Mouse (Mus musculus): Measurements from ENCODE around the gene Zfp697. TPM values are rescaled to one million over a fixed set of nuclear protein-coding genes. Genes with fewer than 3 reads are reported as not detected.
"Not testable (repeated sequence)": the region's sequence is repeated elsewhere in the genome, so short reads cannot be mapped to it uniquely, and the experiment has no call there.

The Zfp697 gene
- total RNA-seq (2021) = 1 to 10 TPM; 5.9 to 6.9 TPM

DNA sequence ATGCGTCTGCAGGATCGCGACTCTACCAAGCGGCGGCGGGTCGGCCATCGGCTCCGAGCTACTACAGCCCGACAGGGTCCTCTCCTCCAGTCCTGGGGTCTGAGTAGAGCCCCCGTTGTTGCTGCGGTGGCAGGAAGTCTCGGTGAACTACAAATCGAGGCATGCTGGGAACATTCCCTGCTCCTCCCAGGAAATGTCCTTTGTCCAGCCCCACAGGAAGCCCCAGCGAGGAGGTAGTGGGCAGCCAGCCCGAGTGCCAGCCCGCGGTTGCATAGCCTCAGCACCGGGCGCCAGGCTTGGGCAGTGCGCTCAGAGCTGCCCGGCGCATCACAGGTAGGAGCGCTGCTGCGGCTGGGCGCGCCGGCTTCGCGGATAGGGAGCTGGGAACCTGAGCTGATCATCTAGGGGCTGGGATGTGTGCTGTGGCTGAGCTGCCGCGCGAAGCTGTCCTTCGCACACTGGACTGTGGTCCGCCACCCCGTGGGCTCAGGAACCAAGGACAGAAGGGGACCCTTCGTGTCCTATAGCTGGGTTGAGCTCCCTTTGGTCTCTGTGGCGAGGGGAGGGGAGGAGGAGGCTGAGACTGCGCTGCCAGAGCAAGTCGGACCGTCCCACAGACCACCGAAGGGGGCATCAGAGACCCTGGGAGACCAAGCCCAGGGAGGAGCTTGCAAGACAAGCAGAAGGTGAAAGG, at the start of gene Zfp697:
Zfp697 (plus strand) TSS at position 216 of the 694 bp plus-strand sequence.
- intact Hi-C loops (cut with DNase I) = loop anchor here (2.0 kb wide), 1 partner anchor 34 kb away; no protein-coding TSS in a partner anchor
- peak; percentile 77 to 80 for DNase-seq

DNA sequence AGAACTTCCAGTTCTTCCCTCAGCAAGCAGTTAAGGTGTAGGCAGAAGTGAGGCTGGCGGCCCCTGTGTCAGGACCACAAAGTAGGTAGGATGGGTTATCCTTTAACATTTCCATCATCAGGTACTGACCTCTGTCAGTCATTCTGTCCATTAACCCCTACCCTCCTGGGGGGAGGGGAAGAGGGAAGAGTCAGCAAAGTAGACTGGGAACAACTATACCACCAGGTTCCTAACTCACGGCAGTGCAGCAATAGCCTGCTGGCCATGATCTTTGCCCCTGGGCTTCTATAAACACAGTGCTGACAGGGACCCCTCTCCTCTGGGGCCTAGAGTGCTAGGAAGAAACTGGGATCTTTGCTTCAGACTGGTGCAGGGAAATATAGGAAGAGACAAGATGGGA, 48.3 kb upstream of the Zfp697 start:
- DNase-seq = no peak
- intact Hi-C loops (cut with DNase I) = no loop called here

DNA sequence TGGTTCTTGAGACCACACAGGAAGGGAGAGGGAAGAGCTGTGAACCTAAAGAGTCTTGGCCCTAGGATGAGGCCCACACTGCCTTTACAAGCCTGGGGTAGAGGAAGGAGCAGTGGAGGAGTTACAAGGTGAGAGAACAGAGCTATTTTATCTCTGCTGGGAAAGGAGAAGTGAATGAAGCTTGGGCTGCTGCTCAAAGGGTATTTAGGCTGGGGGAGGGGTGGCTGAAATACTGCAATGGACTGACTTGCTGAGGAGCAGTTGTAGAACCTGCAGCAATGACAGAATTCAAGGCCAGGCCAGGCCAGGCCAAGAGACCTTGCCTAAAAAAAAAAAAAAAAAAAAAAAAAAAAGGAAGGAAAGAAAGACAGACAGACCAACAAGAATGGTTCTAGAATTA, 46.9 kb upstream of the Zfp697 start:
- intact Hi-C loops (cut with DNase I) = no loop called here
- no peak for DNase-seq

DNA sequence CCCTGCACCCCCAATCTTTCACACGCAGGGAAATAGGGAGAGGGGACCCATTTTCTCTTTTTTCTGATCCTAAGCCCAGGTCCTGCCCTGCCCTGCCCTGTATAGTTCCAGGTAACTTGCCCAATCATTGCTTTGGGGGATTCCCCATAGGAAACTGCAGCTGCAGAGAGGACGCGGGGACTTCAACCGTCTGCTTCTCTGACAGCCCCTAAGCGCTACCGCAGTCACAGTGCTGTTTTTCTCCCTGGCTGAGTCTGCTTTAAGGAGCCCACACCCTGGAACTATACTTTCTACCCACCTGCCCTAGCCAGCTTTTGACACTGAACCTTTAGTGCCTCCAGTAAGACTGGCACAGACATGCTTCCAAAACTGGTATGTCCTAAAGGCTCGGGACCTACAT, 46.4 kb upstream of the Zfp697 start:
- DNase-seq = no peak
- intact Hi-C loops (cut with DNase I) = no loop called here

DNA sequence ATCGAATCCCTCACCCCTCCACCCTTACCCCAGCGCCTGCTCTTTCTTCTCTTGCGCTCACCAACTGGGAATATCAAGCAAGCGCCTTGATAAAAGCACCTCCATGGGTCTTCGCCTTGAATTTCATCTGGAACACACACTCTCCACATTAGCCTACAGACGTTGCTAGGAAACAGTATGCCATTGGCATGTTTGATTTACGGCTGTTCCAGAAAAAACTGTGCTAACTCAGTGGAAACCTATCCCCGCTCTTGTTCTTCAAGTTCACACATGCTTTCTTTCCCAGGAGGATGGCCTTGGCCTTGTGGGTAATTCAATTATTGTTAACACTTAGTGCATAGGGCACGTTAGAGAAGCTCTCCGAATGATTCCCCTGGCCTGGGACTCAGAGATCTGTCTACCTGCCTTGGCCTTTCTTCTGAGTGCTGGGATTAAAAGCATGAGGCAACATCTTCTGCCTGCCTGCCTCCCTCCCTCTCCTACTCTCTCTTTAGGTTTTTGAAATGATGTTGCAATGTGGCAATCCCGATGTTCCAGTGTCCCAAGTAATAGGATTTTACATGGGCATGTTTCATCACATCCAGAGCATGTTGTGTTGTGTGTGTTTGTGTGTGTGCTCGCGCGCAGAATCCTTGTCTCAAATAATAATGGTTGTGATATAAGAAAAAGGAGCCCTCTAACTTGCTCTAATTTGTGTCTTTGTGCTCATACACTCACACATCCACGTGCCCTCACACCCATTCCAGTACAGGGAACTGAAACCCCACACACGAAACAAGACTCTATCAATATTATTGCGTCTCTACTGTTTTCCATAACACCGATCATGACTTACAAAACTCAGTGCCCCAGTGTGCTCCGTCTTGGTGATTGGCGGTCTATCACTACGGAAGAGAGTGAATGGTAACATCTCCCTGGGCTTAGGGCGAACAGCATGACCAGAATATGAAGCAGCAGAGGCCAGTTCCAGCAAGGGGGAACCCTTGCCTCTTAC, 45.3 kb upstream of the Zfp697 start:
- DNase-seq = no peak
- intact Hi-C loops (cut with DNase I) = no loop called here

DNA sequence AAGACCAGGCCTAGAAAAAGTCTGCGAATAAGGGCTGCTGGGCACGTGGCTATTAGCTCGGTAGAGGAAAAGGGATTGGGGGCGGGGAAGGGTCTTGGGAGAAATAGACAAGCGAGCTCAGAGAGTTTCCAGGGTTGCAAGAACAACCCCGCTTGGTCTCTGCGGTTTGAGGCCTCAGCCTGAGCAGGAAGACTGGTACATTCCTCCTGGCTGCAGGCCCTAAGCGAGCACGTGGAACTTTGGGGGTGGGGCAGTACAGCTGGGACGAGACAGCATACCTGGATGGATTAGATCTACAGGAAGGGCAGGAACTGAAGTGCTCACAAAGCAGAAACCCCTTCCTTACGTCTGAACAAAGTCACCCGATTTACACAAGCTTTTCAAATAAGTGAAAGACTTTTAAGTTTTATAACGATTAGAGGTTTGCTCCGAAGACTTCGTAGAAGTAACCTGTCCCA, 43.6 kb upstream of the Zfp697 start:
- intact Hi-C loops (cut with DNase I) = no loop called here
- peak in 1 of 2 experiments; percentile 33 for DNase-seq

DNA sequence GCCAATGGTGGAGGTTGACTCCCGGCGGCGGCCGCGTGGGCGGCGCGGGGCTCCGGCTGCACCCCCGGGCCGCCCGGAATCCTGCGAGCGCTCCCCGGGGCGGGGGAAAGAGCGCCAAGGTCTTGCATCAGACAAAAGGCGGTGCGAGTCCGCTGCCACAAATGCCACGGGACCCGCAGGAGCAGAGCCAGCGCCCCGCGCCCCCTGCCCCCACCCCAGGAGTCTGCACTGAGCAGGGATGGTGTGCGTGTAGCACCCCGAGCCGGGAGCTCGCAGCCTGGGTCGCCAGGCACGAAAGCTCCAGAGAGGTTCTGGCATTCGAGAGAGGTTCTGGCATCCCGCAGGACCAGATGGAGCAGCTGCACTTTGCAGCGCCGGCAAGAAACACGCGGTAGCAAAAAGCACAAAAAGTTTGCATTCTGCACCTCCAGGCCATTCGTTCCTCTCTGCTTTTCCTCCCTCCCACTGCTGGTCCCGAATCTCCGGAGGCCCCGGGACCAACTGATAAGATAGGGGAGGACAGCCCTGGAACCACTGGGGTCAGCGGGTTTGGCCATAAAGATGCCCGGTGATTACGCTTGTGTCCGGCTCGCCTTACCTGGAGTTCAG, 43.1 kb upstream of the Zfp697 start:
- intact Hi-C loops (cut with DNase I) = no loop called here
- DNase-seq = peak; percentile 41 to 63

DNA sequence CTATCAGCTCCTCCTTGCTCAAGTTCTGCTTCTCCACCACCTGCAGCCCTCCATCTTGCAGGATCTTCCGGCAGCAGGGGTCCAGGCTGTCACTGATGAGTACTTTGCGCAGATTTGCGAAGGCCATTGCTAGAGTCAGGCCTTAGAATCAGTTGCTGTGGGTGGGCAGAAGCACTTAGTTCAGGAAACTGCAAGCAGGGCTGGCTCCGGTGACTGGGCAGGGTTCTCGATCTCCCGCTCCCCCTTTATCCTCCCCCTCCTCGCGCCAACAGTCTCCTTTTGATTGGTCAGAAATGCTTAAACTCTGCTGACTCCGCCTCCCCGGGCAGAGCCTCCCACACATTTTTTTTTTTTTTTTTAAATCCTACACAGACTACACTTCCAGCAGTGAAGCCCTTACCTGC, 42.6 kb upstream of the Zfp697 start, which contains the start of gene Phgdh:
Phgdh (minus strand) TSS at position 285 of the 404 bp plus-strand sequence.
- DNase-seq = peak; percentile 38 to 50
- intact Hi-C loops (cut with DNase I) = not testable (repeated sequence)

DNA sequence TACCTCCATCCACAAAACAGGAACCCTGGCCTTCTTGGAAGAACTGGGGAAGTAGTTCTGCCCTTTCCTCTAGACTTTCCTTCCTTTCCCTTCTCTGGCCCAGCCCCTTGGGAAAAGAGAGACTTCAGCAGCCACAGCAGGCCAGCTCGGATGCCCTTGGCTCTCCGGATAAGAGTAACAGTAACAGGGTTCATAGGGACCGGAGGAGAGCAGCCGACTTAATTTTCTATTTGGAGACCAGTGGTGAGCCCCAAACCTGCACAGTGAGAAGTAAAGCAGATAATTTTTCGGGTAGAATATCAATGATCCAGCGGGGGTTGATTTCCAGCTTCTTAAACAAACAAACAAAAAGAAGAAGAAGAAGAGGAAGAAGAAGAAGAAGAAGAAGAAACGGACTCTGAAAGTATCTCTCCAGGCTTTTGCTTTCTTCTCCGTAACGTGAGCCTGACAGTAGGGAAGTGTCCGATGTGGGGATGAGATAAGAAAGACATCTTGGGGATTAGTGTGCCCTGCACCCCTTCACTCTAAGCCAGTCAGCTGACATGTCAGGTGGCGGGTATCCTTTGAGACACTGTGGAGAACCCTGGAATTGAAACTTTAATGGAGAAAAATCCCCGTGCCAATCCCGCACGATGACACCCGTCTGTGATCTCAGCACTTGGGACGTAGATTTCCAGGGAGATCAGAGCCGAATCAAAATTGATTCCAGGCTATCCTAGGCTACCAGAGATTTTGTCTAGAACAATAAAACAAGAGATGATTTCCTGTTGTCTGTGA, 41.3 kb upstream of the Zfp697 start:
- DNase-seq = no peak

DNA sequence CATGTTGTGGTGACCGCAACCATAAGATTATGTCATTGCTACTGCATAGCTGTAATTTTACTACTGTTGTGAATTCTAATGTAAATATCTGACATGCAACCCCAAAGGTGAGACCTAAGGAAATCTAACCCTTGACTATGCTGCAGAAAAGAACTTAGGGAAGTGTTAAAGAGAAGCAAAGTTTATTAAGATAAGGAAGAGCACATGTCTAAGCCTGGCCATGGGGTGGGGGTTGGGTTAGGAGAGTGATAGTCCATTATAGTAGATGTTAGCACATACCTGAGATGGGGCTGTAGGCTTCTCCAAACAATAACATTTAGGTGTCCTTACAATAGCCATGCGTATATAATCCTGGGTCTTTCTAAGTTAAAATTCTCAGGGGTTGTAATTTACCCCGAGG, 39.0 kb upstream of the Zfp697 start:
- intact Hi-C loops (cut with DNase I) = no loop called here
- DNase-seq = no peak

More for the DNA sequence above, 41.3 kb upstream of the Zfp697 start:
- intact Hi-C loops (cut with DNase I) = no loop called here

DNA sequence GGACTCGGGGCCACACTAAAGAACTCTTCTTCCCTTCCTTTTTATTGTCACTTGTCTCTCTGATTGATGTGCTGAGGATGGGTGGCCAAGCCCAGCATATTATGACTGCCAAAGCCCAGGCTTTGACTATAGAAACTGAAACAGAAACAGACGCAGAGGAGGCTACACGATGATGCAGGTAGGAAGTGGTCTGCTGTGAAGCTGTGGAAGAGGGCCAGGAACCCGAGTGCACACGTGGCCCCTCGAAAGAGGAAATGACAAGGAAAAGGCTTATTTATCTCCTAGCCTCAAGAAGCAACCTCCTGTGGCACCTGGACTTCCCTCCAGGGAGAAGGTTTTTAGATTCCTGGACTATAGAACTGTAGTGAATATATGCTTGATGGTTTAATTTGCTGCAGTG, 34.2 kb upstream of the Zfp697 start:
- intact Hi-C loops (cut with DNase I) = no loop called here
- DNase-seq = no peak

DNA sequence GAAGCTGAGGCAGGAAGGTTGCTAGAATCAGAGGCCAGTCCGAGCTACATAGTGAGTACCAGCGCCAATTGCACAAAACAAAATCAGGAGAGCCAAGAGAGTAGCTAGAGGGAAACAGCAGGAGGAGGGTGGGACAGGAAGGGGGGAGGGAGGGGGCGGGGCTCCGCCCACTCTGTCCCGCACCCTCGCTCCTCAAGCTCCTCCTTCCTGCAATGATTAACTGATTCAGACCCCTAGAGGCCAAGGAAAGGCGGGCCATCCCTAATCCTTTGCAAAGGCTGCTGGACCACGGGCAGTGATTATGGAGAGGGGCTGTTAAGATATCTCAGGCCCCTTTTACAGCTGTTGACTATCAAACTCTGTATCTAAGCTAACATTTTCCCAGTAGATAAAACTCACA, 33.6 kb upstream of the Zfp697 start:
- intact Hi-C loops (cut with DNase I) = no loop called here
- DNase-seq = no peak

DNA sequence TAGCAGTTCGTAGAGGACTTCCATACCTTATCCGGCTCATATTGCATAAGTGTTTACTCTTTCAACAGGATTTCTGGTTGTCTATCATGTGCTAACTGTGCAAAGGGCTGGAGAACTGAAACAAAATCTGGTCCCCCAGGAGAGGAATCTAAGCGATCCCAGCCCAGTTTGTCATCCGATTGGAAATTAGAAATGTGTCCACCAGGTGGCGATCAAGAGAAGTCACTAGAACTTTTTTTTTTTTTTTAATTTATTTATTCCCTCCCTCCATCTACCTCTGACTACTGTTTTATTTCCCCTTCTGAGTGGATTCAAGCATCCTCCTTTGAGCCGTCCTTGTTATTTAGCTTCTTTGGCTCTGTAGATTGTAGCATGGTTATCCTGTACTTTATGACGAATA, 28.4 kb upstream of the Zfp697 start:
- DNase-seq = peak; percentile 68
- intact Hi-C loops (cut with DNase I) = loop anchor here (10.0 kb wide), 1 partner anchor 621 kb away; no protein-coding TSS in a partner anchor

DNA sequence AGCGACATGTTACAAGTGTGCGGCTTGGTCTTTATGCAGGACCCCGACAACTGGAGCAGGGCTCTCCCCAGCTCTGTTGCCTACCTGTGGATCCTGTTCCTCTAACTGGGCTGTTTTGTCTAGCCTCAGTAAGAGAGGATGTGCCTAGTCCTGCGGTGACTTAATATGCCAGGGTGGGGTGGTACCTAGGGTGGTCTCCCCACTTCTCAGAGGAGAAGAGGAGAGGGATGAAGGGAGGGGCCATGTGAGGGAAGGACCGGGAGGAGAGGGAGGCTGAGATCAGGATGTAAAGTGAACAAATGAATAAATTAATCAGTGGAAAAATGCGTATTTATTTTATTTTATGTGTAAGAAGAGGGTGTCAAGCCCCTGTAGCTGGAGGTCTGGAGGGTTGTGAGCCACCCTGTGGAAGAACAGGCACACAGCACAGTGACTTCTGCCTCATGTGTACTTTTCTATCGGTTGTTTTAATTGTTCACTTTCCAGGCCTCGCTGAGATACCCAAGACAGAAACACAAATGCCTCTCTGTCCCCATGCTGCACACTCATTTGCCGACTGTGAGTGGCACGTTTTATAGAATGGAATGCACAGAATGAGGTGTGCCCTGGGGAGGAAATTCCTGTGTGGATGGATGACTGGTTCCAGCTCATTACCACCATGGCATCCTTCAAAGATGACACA, 26.8 kb upstream of the Zfp697 start:
- intact Hi-C loops (cut with DNase I) = loop anchor here (10.0 kb wide), 1 partner anchor 619 kb away; no protein-coding TSS in a partner anchor
- DNase-seq = no peak

DNA sequence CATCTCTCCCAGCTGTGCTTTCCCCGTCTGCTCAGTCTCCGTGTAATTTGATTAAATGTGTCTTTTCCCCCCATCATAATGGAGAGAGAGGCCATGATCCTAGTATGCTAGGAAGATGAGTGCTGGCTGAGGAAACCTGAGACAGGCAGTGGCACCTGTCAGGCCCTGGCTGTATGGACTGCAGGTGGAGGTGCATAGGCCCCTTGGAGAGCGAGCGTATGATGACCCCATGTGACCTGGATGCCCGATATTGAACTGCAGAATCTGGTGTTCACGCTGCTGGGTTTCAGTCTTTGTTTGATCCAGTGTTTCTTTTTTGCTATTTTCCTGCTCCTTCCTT, 26.3 kb upstream of the Zfp697 start:
- intact Hi-C loops (cut with DNase I) = loop anchor here (10.0 kb wide), 1 partner anchor 619 kb away; no protein-coding TSS in a partner anchor
- no peak for DNase-seq

DNA sequence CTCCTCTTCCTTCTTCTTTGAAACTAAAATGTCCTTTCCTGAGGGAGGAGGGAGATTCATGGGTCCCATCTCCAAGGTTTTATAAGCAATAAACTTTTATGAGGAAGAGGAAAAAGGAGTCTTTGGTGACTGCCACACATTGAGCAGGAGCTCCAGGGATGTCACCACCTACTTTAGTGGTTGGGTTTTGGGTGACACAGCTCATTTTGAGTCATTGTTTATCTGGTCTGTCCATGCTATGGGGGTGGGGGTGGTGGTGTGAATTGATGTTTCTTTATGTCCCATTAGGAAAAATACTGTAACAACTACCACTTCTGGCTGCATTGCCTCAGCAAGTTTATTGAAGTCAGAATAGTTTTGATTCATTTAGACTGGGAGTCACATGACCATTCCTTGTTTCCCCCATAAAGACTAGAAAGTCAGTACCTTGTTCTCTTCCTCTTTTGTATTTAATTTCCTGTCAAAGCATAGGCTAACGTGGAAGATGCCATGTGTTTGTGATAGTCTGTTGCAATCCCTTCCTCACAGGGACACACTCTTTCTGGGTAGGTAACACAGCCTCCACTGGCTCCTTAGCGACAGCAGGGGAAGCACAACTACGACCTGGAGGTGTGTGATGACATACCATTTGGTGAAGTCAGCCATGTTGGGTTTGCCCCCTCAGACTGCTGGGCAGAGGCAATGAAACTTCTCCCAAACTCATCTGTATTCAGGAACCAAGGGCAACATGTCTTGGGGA, 25.5 kb upstream of the Zfp697 start:
- intact Hi-C loops (cut with DNase I) = loop anchor here (10.0 kb wide), 1 partner anchor 618 kb away; no protein-coding TSS in a partner anchor
- no peak for DNase-seq

DNA sequence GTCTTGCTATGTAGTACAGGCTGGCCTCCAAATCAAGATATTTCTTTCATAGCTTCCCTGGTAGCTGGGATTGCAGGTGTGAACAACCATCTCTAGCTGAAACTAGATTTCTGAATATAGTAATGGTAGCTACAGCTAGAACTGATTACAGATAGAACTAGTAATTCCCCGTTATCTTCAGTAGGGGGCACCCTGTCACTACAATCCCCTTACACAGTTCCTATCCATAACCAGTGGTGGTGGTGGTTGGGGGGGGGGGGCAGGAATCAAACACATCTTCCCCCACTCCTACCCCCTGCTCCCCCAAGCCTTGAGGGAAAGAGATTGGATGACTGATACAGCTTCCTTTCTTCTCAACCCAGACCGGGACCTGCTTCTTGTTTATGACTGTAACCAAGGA, 19.5 kb upstream of the Zfp697 start:
- intact Hi-C loops (cut with DNase I) = loop anchor here (1.0 to 5.0 kb wide), 2 partner anchors 65 to 81 kb away; no protein-coding TSS in a partner anchor
- peak in 1 of 2 experiments; percentile 28 for DNase-seq

DNA sequence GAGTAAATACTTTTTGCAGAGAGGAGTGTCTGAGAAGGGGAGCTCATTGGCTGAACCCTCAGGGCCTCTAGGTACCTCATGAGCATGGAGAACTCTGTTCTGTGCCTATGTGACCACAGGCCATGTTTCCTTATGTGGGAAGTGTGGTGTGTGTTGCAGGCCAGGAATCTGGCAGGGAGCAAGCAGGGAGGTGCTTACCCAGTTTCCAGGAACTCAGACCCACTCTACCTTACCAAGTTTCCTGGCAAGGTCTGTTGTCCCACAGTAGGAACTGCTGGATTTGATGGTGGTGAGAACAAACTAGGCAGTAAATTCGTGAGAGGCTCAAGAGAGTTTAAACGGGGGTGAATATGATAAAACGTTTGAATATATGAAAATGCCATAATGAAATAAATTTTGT, 16.2 kb upstream of the Zfp697 start:
- intact Hi-C loops (cut with DNase I) = no loop called here
- DNase-seq = no peak

DNA sequence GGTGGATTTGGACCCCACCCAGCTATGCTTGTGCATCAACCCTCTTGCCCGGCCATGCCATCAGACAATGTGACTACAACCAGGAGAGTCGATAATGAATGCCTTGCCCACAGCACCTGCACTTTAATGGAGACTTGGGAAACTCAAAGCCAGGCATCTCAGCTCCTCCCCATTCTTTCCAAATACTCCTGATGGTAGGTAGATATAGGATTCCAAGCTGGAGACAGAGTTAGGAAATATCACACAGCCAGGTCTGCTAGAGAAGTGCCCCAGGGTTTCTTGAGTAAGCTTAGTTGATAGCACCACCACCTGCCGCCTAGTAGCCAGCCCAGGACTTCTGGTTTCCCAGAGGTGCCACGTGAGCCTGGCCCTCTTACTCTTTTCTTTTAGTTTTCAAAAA, 15.4 kb upstream of the Zfp697 start:
- intact Hi-C loops (cut with DNase I) = no loop called here
- DNase-seq = no peak

All from heart, postnatal 36 days (tissue).